Mouse (Mus musculus): Measurements from ENCODE around the gene Pbld2. TPM values are rescaled to one million over a fixed set of nuclear protein-coding genes. Genes with fewer than 3 reads are reported as not detected.

Gene Pbld2
- total RNA-seq (2021), result 1 to 10 TPM; 4.9 to 8.0 TPM
- long read RNA-seq, experiment 1, partial matches to known transcripts, result 2 of 5 reads
- long read RNA-seq, experiment 1, other reads (novel, unspliced or antisense), result 2 of 5 reads
- long read RNA-seq, experiment 2, partial matches to known transcripts, result 4 of 13 reads
- long read RNA-seq, experiment 2, other reads (novel, unspliced or antisense), result 7 of 13 reads

DNA sequence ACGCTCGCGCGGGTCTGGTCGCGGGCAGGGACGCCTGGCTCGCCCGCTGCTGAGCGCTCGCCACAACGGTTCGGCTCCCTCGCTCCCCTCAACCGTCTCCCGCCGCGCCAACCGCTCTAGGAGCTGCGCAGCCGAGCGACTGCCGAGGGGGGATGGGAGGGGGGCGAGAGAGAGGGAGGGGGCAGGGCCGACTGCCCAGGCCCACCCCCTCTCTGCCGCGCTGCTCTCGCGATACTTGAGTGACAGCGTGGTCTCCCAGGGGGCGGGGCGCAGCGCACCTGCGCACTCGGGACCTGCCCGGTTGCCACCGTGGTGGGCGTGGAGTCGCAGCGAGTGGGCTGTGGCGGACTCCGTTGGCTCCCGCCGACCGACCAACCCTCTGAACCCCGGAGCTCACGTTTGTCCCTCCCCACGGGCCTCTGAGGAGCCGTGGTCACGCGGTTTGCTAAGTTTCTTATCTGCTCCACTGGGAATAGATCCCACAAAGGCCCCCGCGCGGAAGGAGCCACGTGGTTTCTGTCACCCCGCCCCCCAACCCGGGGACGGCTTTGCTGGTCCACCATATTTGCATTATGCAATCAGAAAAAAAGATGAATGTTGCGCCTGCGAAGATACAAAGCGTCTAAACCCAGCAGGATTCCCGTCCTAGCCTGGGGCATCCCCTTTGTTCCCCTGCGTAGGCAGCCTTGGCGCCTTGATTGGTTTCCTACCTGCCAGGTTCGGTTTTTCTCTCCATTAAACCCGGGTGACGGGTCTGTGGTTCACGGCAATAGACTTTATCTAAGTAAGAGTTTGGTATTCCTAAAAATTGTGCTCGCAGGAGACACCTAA is at the start of gene Pbld2, which contains the start of gene Hnrnph3:
Gene Pbld2 (plus strand): TSS at position 567 of the 831 bp plus-strand sequence.
Gene Hnrnph3 (minus strand): TSS at position 469 of the 831 bp plus-strand sequence.
- DNase-seq (ENCODE audit: low spot score in 2 of 2), result peak; percentile 98 to 99

DNA sequence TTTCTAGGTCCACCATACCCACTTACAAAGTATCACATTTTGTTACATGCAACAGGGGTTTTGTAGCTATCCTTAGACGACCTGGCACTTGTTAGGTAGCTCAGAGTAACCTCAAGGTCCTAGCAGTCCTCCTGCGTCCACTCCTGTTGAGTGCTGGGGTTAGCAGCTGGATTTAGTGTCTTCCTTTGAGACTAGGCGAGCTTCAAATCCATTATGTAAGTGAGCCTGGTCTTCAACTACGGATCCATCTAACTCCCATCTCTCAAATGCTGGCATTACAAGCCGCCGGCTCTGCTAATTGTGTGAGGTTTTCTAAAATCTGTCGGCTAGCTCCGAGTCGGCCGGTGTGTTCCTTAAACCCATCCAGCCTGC is 44.5 kb upstream of the Pbld2 start:
- no peak for DNase-seq (ENCODE audit: low spot score in 2 of 2)

DNA sequence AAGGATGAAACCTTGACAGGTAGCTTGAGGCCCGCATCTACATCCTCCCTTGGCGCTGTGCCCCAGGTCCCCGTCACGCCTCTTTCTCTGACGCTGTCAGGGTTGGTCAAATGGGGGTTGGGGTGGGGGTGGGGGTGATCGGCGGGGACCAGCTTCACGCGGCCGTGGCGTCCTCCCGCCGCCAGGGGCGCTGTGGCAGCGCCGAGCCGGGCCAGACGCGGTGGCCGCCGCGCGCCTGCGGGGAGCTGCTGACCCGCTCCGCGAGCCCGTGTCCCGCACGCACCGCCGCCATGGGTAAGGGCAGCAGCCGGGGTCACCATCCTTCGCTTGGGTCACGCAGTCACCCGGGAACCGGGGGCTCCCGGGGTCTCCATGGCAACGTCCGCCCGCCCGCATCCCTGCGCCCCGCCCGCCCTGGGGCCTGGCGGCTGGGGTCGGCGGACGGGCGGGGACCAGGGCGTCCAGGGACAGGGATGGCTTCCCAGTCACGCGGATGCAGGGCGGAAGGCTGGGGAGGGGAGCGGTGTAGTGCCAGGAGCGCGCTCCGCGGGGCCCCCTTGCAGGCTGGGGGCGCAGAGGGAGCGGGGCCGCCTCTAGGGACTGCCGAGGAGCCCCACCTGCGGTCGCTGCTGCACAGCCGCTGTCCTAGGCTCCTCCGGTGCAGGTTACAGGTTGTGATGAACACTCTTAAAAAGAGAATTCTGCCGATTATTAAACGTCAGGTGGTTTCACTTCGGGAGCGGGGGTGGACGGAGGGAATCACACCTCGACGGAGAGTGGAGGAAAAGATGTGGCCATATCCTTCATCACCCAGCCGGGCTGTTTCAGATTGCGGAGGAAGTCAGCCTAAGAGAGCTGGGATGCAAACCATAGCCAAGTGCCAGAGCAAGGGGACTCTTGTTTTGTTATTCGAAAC is 43.8 kb upstream of the Pbld2 start, which contains the start of gene Rufy2:
Gene Rufy2 (plus strand): TSS at position 185 of the 916 bp plus-strand sequence.
- DNase-seq (ENCODE audit: low spot score in 2 of 2), result peak; percentile 53 to 74

DNA sequence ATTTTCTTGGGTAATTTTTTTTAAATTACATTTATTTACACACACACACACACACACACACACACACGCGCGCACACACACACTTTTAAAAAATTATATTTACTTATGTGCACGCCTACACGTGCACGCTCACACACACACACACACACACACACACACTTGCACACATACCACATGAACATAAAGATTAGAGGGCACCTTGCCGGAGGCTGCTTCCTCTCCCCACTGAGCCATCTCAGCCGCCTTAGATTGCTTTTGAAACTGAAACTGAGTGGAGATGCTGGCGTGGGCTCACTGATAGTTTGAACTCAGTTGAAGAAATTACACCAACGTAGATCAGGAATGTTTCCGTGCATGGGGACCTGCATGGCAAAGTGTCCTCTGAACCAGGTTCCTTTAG is 40.0 kb upstream of the Pbld2 start:
- DNase-seq (ENCODE audit: low spot score in 2 of 2), result no peak

DNA sequence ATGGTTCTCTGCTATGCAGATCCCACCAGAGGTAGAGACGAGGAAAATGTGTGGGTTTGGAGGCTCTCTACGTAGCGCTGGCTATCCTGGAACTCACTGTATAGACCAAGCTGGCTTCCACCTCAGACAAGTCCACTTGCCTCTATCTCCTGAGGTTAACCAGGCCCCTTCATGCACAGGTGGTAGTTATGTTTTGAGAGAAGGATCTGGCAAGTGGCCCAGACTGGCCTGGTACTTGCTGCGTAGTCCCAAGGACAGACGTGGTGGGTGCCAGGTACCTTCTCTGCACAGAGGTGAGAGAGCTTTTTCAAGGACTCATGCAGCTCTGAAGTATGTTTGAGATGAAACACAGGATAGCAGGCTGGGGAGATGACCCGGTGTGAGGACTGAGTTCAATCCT is 39.6 kb upstream of the Pbld2 start:
- DNase-seq (ENCODE audit: low spot score in 2 of 2), result no peak

DNA sequence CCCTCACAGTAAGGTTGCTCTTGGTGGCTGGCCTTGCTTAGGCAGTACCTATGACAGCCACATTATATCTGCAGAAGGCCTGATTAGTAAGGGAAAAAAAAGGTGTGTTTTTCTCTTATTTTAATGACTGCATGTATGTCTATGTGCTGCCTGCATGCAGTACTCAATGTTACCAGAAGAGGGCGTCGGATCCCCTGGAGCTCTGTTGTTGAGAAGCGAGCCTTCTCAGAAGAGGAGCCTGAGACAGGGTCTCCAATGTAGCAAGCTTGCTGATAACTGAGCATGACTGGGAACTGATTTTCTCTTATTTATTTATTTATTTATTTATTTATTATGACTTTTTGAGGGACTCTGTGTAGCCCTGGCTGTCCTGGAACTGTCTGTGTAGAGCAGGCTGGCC is 36.8 kb upstream of the Pbld2 start:
- no peak for DNase-seq (ENCODE audit: low spot score in 2 of 2)

DNA sequence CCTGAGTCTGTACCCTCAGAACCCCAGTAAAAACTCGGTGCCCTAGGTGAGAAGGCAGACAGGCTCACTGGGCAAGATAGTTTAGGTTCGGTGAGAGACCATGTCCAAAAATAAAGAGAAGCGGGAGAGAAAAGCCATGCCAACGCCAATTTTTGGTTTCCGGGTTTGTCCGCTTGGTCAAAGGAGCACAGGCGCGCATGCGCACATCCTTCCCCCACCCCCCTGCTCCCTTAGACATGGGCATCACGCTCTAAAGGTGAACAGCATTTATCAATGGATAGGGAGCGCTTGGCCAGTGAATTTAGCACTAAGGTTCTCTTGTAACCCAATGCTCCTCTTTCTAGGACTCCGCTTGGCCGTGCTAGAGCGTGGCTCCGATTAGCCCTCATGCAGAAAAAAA is 33.5 kb upstream of the Pbld2 start:
- DNase-seq (ENCODE audit: low spot score in 2 of 2), result no peak

DNA sequence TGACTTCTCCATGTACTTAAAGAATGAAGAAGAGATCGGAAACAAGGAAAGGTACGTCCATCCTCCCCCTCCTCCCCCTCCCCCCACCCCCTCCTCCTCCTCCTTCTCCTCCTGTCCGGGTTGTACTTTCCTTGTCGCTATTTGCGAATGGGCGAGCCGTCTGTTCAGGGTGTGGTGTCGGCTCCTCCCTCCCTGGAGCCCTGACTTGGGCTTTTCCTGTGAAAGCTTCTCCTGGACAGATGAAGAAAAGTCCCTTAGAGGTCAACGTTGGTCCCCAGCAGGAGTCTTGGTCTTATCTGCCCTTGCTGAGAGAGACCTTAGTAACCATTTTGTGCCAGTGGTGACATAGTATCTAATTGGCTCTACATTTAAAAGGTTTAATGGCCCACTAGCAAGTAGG is 30.1 kb upstream of the Pbld2 start:
- DNase-seq (ENCODE audit: low spot score in 2 of 2), result no peak

DNA sequence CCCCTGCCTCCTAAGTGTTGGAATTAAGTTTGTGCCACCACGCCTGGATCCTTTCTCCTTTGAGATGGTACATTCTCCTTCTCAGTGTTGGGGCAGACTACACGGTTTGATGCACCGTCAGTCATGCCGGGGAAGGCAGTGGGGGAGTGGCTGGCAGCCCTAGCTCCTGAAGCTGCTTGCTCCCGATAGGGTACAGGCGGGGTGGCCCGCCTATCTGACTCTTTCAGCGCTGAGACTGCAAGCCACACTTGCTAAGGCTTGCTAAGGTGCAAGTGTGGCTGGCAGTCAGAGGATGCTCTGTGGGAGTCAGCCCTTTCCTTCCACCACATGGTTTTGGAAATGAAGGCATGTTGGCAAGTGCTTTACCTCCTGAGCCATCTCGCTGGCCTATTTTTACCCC is 23.5 kb upstream of the Pbld2 start:
- no peak for DNase-seq (ENCODE audit: low spot score in 2 of 2)

DNA sequence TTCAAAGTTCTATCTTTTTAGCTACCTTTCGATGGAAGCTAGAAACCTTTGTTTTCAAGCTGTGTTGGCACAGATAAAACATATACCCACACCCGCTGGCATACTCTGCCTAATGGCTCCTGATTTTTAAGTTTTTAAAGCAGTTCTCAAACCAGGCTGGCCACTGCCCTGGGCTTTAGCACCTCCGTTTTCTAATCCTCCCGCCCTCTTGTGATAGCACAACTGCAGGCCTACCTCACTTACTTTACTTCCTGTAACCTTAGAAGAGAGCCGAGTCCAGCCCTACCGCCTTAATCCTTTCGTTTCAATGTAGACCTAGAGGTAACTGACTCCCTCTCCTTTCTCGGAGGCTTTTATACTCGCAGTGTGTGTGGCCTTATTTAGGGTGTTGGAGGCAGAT is 20.9 kb upstream of the Pbld2 start:
- DNase-seq (ENCODE audit: low spot score in 2 of 2), result no peak

DNA sequence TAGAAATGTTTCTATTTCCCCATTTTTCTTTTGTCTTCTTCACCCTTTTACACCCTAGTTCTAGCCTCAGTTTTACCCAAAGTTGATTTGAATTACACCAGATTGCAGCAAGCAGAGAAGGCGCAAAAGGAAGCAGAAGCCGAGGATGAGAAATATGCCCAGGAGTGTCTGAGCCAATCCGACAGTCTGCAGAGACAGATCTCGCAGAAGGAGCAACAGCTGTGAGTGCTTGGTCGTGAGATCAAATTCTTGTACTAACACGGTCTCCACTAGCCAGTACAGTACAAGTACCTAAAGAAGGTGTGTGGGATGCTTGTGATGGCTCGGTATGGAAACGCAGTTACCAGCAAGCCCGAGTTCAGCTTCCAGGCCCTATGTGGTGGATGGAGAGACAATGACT is 19.6 kb upstream of the Pbld2 start:
- DNase-seq (ENCODE audit: low spot score in 2 of 2), result no peak

DNA sequence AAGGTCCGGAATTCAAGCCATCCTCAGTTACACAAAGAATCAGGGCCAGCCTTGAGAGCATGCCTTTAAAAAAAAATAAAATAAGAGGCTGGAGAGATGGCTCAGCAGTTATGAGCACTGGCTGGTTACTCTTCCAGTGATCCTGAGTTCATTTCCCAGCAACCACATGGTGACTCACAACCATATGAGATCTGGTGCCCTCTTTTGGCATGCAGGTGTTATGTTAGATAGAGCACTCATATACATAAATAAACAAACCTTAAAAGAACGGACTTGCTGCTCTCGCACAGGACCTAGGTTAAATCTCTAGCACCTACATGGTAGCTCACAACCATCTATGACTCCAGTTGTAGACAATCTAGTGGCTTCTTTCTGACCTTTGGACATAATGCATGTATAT is 15.9 kb upstream of the Pbld2 start:
- DNase-seq (ENCODE audit: low spot score in 2 of 2), result no peak

DNA sequence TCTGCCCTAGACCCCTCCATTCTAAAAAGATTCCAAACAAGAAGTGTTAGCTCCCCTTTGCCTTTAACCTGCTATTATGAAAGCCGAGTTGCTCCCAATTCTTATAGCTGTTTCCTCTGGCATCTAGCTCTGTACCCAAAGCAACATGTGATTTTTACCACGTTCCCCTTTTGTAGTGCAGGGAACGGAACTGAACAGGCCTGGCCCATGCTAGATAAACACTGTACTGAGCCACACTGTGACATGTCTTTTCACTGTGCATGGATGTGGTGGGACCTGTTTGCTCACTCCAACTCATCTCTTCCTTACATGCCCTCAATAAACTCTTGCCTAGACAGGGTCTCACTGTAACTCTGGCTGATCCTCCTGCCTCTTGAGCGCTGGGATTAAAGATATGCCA is 13.8 kb upstream of the Pbld2 start:
- no peak for DNase-seq (ENCODE audit: low spot score in 2 of 2)

DNA sequence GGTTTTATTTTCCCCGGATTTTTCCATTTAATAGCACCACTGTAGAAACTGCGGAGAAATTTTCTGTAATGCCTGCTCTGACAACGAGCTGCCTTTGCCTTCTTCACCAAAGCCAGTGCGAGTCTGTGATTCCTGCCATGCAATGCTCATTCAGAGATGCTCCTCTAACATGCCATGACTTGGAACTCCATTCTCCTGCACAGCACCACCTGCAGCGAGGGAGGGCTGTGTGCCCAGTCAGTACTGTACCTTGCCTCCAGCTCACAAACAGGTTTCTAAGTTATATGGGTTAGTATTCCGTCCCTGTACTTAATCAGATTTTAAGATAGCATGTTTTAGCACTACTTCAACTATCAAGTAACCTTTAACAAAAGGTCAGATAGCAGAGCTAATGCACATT is 12.6 kb upstream of the Pbld2 start:
- no peak for DNase-seq (ENCODE audit: low spot score in 2 of 2)

DNA sequence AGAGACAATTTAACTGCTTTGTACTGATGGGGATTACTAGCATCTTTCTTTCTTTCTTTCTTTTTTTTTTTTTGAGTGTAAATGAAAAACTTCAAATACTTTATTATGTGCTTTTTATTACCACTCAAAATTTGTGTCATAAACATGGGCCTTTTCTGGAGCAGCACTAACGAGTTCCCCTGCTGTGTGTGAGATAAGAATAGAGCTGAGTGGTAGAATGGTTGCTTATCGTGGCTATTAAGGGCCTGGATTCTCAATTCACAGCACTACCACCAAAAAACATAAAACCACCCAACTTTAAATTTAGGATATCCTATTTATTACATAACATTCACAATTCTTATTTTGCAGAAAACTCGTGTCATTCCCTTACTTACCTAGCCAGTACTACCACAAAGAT is 10.6 kb upstream of the Pbld2 start:
- no peak for DNase-seq (ENCODE audit: low spot score in 2 of 2)

DNA sequence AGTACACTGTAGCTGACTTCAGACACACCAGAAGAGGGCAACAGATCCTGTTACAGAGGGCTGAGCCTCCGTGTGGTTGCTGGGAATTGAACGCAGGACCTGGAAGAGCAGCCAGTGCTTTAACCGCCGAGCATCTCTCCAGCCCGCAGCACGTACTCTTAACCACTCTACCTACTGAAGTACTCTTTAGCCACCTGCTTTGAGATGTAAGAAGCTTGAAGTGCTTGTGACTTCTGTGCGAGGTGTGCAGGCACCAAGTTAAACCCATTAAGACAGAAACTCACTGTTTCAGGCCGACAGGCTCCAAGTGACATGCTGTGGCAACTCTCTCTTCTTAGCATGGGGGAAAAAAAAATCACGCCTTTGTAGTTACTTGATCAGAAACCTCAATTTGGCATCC is 9.9 kb upstream of the Pbld2 start:
- no peak for DNase-seq (ENCODE audit: low spot score in 2 of 2)

DNA sequence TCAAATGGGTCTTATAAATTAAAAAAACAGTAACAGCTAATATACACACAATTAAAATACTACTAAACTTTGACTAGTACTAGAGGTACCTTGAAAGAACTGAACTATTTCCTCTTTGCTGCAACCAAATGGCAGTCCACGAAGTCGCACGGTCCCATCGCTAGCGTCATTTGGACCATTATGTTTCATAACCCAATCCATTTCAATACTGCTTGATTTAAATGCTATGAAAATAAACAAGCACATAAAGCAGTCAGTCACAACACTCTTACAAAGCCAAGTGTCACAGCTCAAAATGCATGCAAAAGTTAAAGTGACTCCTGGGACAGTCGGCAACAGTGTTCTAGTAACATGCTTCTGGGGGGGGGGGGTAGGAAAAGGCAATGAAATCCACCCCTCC is 4.8 kb upstream of the Pbld2 start:
- DNase-seq (ENCODE audit: low spot score in 2 of 2), result no peak

DNA sequence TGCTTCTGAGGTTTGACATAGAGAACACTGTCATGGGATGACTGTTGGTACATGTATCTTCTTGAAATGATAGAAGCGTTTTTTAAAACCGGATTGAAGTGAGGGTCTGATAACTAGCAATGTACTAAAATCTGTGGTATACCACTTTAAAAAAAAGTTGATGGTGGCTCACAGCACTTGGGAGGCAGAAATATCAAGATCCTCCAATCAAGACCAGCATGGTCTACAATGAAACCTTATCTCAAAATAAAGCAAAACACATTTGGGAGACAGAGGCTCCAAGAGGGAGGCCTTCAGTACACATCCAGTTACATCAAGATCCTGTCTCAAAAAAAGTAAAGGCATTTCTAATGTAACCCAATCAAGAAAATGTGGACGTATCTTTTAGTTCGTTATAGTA is 2.4 kb upstream of the Pbld2 start:
- no peak for DNase-seq (ENCODE audit: low spot score in 2 of 2)

DNA sequence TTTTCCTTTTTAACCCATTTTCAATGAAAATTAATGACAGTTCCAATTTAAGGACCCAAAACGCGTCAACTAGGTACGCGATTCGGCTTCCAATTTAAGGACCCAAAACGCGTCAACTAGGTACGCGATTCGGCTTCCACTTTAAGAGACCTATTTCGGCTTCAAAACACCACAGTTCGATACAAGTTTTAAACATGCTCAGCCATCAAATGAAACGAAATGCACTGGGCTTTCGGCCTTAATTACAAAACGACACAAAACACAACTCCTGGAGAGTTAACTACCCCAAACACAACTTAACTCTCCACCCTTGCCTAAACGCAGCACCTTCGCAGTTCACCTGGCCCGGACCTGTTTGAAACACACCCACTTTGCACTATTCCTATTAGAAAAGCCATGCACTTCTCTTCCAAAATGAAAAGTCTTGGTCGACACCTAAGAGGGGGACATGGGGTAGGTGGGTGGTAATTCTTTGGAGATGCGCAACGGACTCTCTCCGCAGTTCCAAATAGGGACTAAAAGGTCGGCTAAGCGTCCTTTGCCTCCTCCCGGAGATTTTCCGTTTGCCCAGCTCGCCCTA is 1.5 kb upstream of the Pbld2 start:
- DNase-seq (ENCODE audit: low spot score in 2 of 2), result no peak

DNA sequence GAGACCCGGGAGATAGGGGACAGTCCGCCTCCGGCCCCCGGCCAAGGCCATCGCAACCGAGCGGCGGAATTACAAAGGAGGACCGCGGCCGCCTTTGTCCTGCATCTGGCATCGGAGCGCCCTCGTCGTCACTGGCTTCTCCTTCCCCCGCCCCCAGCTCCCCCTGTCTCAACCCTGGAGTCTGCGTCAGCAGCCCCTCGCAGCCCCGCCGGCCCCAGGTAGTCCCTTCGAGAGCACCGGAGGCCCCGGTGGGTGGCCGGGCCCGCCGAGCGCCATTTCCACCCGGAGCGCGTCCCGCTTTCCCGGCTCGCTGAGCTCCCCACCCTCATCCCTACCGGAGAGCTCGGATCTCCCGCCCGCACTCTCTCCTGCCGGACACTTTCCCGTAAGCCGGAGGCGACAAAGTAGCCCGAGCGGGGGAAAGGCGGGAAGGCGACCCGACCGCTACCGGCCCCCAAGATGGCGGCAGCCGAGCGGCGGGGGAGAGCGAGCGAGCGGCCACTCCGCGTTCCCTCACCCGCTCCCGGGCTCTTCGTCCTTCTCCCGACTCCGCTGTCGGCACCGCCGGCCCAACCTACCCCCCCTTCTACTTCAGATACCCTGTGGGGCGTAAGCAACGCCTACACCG is 880 bp upstream of the Pbld2 start:
- DNase-seq (ENCODE audit: low spot score in 2 of 2), result peak; percentile 44 to 62

DNA sequence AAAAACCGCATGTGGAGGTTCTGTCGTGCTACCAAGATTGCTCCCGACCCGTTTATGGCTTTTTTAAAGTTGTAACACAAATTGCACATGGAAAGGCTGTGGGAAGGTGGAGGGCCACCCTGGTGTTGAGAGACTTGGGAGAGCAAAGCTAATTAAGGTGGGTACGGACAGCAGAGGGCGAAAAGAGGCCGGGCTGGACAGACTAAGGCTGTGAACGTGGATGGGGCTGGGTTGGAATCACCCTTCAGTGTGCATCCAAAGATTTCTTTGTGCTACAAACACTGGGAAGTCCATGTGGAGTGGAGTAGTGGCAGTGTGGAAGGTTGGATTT is 430 bp downstream of the Pbld2 start:
- peak; percentile 12 to 26 for DNase-seq (ENCODE audit: low spot score in 2 of 2)

Data from adrenal gland, postnatal 4 days (tissue).